Mouse (Mus musculus): Measurements from ENCODE around the gene C1qtnf5. TPM values are rescaled to one million over a fixed set of nuclear protein-coding genes. Genes with fewer than 3 reads are reported as not detected.

Gene C1qtnf5
- polyA plus RNA-seq, 1 experiment from 2014 or later: 1.1 TPM

GRCm38 (mm10) chr9:44132200-44132599 lies 25.2 kb downstream of the C1qtnf5 start:
- Histone ChIP-seq H3K27me3 (ENCODE audit: insufficient read depth, poor library complexity, severe bottlenecking) (peaks cover 82% of the 10 kb centered on the region), H3K4me1 (replicated peaks) (peaks cover 67% of the 10 kb centered on the region), H3K27ac (0 out of 2 replicates have a peak overlapping the region, but pooled peaks have one; percentile 5), H3K9me3 (no peaks in the 10 kb centered on the region), H3K4me3 (no peak overlapping the region), H3K36me3 (no peaks in the 10 kb centered on the region)
- WGBS: 64% methylated on average over 5 of the region's 5 CpGs
- no peak for DNase-seq (ENCODE audit: low spot score)

- H3K9me3 ChIP-seq: no peaks in the 10 kb centered on the region
- H3K4me1 ChIP-seq (replicated peaks): peaks cover 67% of the 10 kb centered on the region
- 21% methylated on average over 2 of the region's 2 CpGs for WGBS
- H3K4me3 ChIP-seq: peak overlapping the region; percentile 61
- peaks cover 80% of the 10 kb centered on the region for H3K27me3 ChIP-seq (ENCODE audit: insufficient read depth, poor library complexity, severe bottlenecking)
- H3K36me3 ChIP-seq: no peaks in the 10 kb centered on the region
- DNase-seq (ENCODE audit: low spot score): no peak
- peak overlapping the region; percentile 64 for H3K27ac ChIP-seq
These were observed 26.2 kb downstream of the C1qtnf5 start for GRCm38 (mm10) chr9:44133287-44133686.

GRCm38 (mm10) chr9:44134101-44134850 lies 27.2 kb downstream of the C1qtnf5 start, which contains the start of gene Mcam:
Mcam (plus strand) TSS chr9:44134469.
- WGBS: 1% methylated on average over 55 of the region's 55 CpGs
- H3K4me3 ChIP-seq: peak within 1 kb of the TSS; percentile 61
- H3K27me3 ChIP-seq (ENCODE audit: insufficient read depth, poor library complexity, severe bottlenecking): peaks cover 71% of the 10 kb centered on the region
- peaks cover 70% of the 10 kb centered on the region for H3K4me1 ChIP-seq (replicated peaks)
- DNase-seq (ENCODE audit: low spot score): peak; percentile 63
- no peaks in the 10 kb centered on the region for H3K9me3 ChIP-seq
- peak within 1 kb of the TSS; percentile 79 for H3K27ac ChIP-seq
- H3K36me3 ChIP-seq: 0 out of 2 replicates have a peak, but pooled peaks cover 3% of the 10 kb centered on the region

GRCm38 (mm10) chr9:44134851-44135730 lies 28.0 kb downstream of the C1qtnf5 start:
- Histone ChIP-seq H3K4me3 (peak overlapping the region; percentile 61), H3K36me3 (peaks cover 10% of the 10 kb centered on the region; the same call in 1 of the 2 replicates), H3K27me3 (ENCODE audit: insufficient read depth, poor library complexity, severe bottlenecking) (peaks cover 66% of the 10 kb centered on the region), H3K4me1 (replicated peaks) (peaks cover 67% of the 10 kb centered on the region), H3K9me3 (no peaks in the 10 kb centered on the region), H3K27ac (peak overlapping the region; percentile 79)
- DNase-seq (ENCODE audit: low spot score): peak; percentile 33
- 3% methylated on average over 49 of the region's 49 CpGs for WGBS

- H3K27me3 ChIP-seq (ENCODE audit: insufficient read depth, poor library complexity, severe bottlenecking): peaks cover 63% of the 10 kb centered on the region
- no peak overlapping the region for H3K27ac ChIP-seq
- 66% methylated on average over 7 of the region's 7 CpGs for WGBS
- DNase-seq (ENCODE audit: low spot score): no peak
- peaks cover 67% of the 10 kb centered on the region for H3K4me1 ChIP-seq (replicated peaks)
- H3K4me3 ChIP-seq: peak overlapping the region; percentile 61
- peaks cover 18% of the 10 kb centered on the region; the same call in 1 of the 2 replicates for H3K36me3 ChIP-seq
- no peaks in the 10 kb centered on the region for H3K9me3 ChIP-seq
These were observed 28.8 kb downstream of the C1qtnf5 start for GRCm38 (mm10) chr9:44135731-44136411.

- Histone ChIP-seq H3K27ac (no peak overlapping the region), H3K4me3 (no peak overlapping the region), H3K36me3 (peaks cover 34% of the 10 kb centered on the region), H3K4me1 (replicated peaks) (peaks cover 56% of the 10 kb centered on the region), H3K27me3 (ENCODE audit: insufficient read depth, poor library complexity, severe bottlenecking) (peaks cover 43% of the 10 kb centered on the region), H3K9me3 (no peaks in the 10 kb centered on the region)
- 77% methylated on average over 4 of the region's 4 CpGs for WGBS
- no peak for DNase-seq (ENCODE audit: low spot score)
These were observed 30.8 kb downstream of the C1qtnf5 start for GRCm38 (mm10) chr9:44137846-44138245.

- Histone ChIP-seq H3K36me3 (peaks cover 64% of the 10 kb centered on the region), H3K4me1 (replicated peaks) (peaks cover 37% of the 10 kb centered on the region), H3K27ac (no peak overlapping the region), H3K4me3 (no peak overlapping the region), H3K27me3 (ENCODE audit: insufficient read depth, poor library complexity, severe bottlenecking) (peaks cover 2% of the 10 kb centered on the region), H3K9me3 (no peaks in the 10 kb centered on the region)
- 66% methylated on average over 5 of the region's 5 CpGs for WGBS
- no peak for DNase-seq (ENCODE audit: low spot score)
These were observed 34.9 kb downstream of the C1qtnf5 start for GRCm38 (mm10) chr9:44141951-44142350.

GRCm38 (mm10) chr9:44143421-44143820 lies 36.4 kb downstream of the C1qtnf5 start:
- DNase-seq (ENCODE audit: low spot score): no peak
- WGBS: 74% methylated on average over 5 of the region's 5 CpGs
- H3K4me1 ChIP-seq (replicated peaks): peaks cover 37% of the 10 kb centered on the region
- H3K27me3 ChIP-seq (ENCODE audit: insufficient read depth, poor library complexity, severe bottlenecking): no peaks in the 10 kb centered on the region
- no peaks in the 10 kb centered on the region for H3K9me3 ChIP-seq
- peaks cover 68% of the 10 kb centered on the region for H3K36me3 ChIP-seq
- no peak overlapping the region for H3K27ac ChIP-seq
- no peak overlapping the region for H3K4me3 ChIP-seq

- 27% methylated on average over 7 of the region's 8 CpGs for WGBS
- no peak for DNase-seq (ENCODE audit: low spot score)
- H3K9me3 ChIP-seq: no peaks in the 10 kb centered on the region
- no peaks in the 10 kb centered on the region for H3K27me3 ChIP-seq (ENCODE audit: insufficient read depth, poor library complexity, severe bottlenecking)
- H3K36me3 ChIP-seq: peaks cover 73% of the 10 kb centered on the region
- no peak overlapping the region for H3K27ac ChIP-seq
- H3K4me1 ChIP-seq (replicated peaks): peaks cover 30% of the 10 kb centered on the region
- no peak overlapping the region for H3K4me3 ChIP-seq
These were observed 37.1 kb downstream of the C1qtnf5 start for GRCm38 (mm10) chr9:44144023-44144717.

- no peaks in the 10 kb centered on the region for H3K9me3 ChIP-seq
- H3K4me1 ChIP-seq (replicated peaks): peaks cover 25% of the 10 kb centered on the region; the same call in 1 of the 2 replicates
- peaks cover 73% of the 10 kb centered on the region for H3K36me3 ChIP-seq
- no peak for DNase-seq (ENCODE audit: low spot score)
- H3K27me3 ChIP-seq (ENCODE audit: insufficient read depth, poor library complexity, severe bottlenecking): no peaks in the 10 kb centered on the region
- H3K27ac ChIP-seq: no peak overlapping the region
- H3K4me3 ChIP-seq: no peak overlapping the region
These were observed 37.6 kb downstream of the C1qtnf5 start for GRCm38 (mm10) chr9:44144718-44145060.

GRCm38 (mm10) chr9:44147290-44147689 lies 40.2 kb downstream of the C1qtnf5 start:
- Histone ChIP-seq H3K27me3 (ENCODE audit: insufficient read depth, poor library complexity, severe bottlenecking) (no peaks in the 10 kb centered on the region), H3K27ac (no peak overlapping the region), H3K4me3 (no peak overlapping the region), H3K9me3 (no peaks in the 10 kb centered on the region), H3K4me1 (replicated peaks) (peaks cover 16% of the 10 kb centered on the region; the same call in 1 of the 2 replicates), H3K36me3 (peaks cover 76% of the 10 kb centered on the region)
- WGBS: 64% methylated on average over 3 of the region's 3 CpGs
- no peak for DNase-seq (ENCODE audit: low spot score)
